33 mouse cellular contexts compared by ENCODE assay signal in genomic region chr8:45028081-45028497, GRCm38 (mm10). TPM values are rescaled to one million over a fixed set of nuclear protein-coding genes. Genes with fewer than 3 reads are reported as not detected.
DNase-seq lines count a peak whose midpoint lies in the region; ATAC-seq and TF ChIP-seq lines count a peak whose summit lies in the region.
"Had no signal": no experiment of that assay in that cellular context is flagged by ENCODE, and none has a peak within 500 bp of the region (broad histone marks: within the 10 kb centered on the region; RNA-seq: fewer than 3 reads in every experiment).

No protein-coding gene starts in this region.

- DNase-seq in cerebellum, adult 18-20 months = peak; percentile 45 to 48
- peak; percentile 26 for DNase-seq in left cerebral cortex, postnatal 4 days
- DNase-seq in left cerebral cortex, postnatal 36 days (ENCODE audit: low spot score in 2 of 2) = no peak
- peak; percentile 63 for DNase-seq in forelimb bud, embryonic 11.5 days (ENCODE audit: low read depth, low spot score)
- peak; percentile 59 for DNase-seq in limb, embryonic 14.5 days (ENCODE audit: low spot score)
- no peak for DNase-seq in urinary bladder, adult 2 months (ENCODE audit: low spot score)
- DNase-seq in gastrocnemius, postnatal 14 days = no peak
- DNase-seq: adrenal gland, postnatal 25 days; gastrocnemius, postnatal 25 days; heart, adult 18-20 months; heart, postnatal 4 days; kidney, adult 11 months; kidney, postnatal 14 days; layer of hippocampus, adult 9-11 months; lung, embryonic 14.5 days; lung, postnatal 14 days; midbrain, embryonic 14.5 days had no signal

- H3K36me3 ChIP-seq in limb, embryonic 14.5 days (ENCODE audit: control insufficient read depth, insufficient read depth, low read length) = peaks cover 87% of the 10 kb centered on the region

- WGBS in limb, embryonic 14.5 days = 15% methylated on average over 6 of the region's 6 CpGs

- H3K9ac ChIP-seq in limb, embryonic 14.5 days (ENCODE audit: low read depth, low read length, severe bottlenecking) = no peak overlapping the region
- H3K9ac ChIP-seq: hindbrain, embryonic 13.5 days; liver, embryonic 15.5 days; lung, embryonic 14.5 days had no signal

- peaks cover 20% of the 10 kb centered on the region; the same call in 1 of the 2 replicates for H3K9me3 ChIP-seq in limb, embryonic 14.5 days (ENCODE audit: control insufficient read depth, low read length)

- no peaks in the 10 kb centered on the region for H3K4me1 ChIP-seq in limb, embryonic 14.5 days (ENCODE audit: control insufficient read depth, insufficient read depth, low read length)
- H3K4me1 ChIP-seq: forebrain, embryonic 10.5 days; hindbrain, embryonic 13.5 days; liver, embryonic 15.5 days had no signal

- no peak overlapping the region for H3K4me2 ChIP-seq in limb, embryonic 14.5 days (replicated peaks; ENCODE audit: low read depth, low read length, severe bottlenecking)
- H3K4me2 ChIP-seq: heart, embryonic 11.5 days; hindbrain, embryonic 13.5 days; liver, embryonic 15.5 days; lung, embryonic 14.5 days had no signal

- H3K27me3 ChIP-seq in limb, embryonic 14.5 days (ENCODE audit: control insufficient read depth, insufficient read depth, low read length) = no peaks in the 10 kb centered on the region
- H3K27me3 ChIP-seq: hindbrain, embryonic 13.5 days; liver, embryonic 15.5 days; Patski had no signal

- H3K4me3 ChIP-seq in limb, embryonic 14.5 days (replicated peaks; ENCODE audit: low read length) = no peak overlapping the region
- H3K4me3 ChIP-seq: forebrain, embryonic 10.5 days; hindbrain, embryonic 13.5 days; liver, embryonic 15.5 days had no signal

- no peak for ATAC-seq in cerebellum, adult (ENCODE audit: insufficient number of reproducible peaks, low FRiP score, low TSS enrichment)
- ATAC-seq in limb, embryonic 14.5 days (ENCODE audit: low FRiP score, low read depth) = peak; percentile 58
- ATAC-seq: forebrain, embryonic 16.5 days; Patski had no signal

- H3K27ac ChIP-seq in limb, embryonic 14.5 days (replicated peaks; ENCODE audit: low read depth, low read length) = no peak overlapping the region
- H3K27ac ChIP-seq: forebrain, embryonic 10.5 days; hindbrain, embryonic 13.5 days; liver, embryonic 15.5 days had no signal

- TF ChIP-seq POLR2A in limb, embryonic 14.5 days (IDR thresholded peaks at IDR 0.05; ENCODE audit: borderline replicate concordance, extremely low read depth, insufficient read depth, insufficient read length) = no peak

- intact Hi-C loops in left cerebral cortex, postnatal 4 days (cut with DNase I) = no loop called here
- intact Hi-C loops in left cerebral cortex, postnatal 36 days (cut with DNase I) = no loop called here
- intact Hi-C loops in gastrocnemius, postnatal 14 days (cut with DNase I; ENCODE audit: low total_unique reads) = no loop called here

RNA-seq across cellular contexts. Expression of gene Mtnr1a, which starts 40.8 kb away (rescaled TPM):
- not detected for total RNA-seq in left cerebral cortex, postnatal 4 days (2021)
- not detected for total RNA-seq in left cerebral cortex, postnatal 36 days (2021)
- polyA plus RNA-seq in limb, embryonic 14.5 days (2012; rRNA removed) = 0.26 and 0.36 TPM in 2 replicates
- polyA plus RNA-seq in limb, embryonic 14.5 days (2014; fragmentation: Nextera tagmentation; extraction: Ambion mirVana) = 0.12 TPM in 1 of 2 replicates, not detected in the other
- not detected in 2 replicates for polyA plus RNA-seq in urinary bladder, adult 2 months (2012; rRNA removed)
- total RNA-seq in gastrocnemius, postnatal 14 days (2021) = not detected
- total RNA-seq: adrenal gland, adult 18-20 months; adrenal gland, postnatal 25 days; gastrocnemius, postnatal 25 days; heart, adult 18-20 months; heart, postnatal 4 days; left cerebral cortex, postnatal 10 days; MEL; monocyte, adult 5-6 weeks had no signal
- polyA plus RNA-seq: embryonic facial prominence, embryonic 11.5 days; heart, embryonic 11.5 days; heart, embryonic 16.5 days; kidney, embryonic 14.5 days; liver, embryonic 15.5 days; Patski; stomach, embryonic 14.5 days; thymus, postnatal 0 days had no signal

Comparison
In these comparisons a context has a peak if more than half of its experiments do, and no peak if none do; other contexts are left out.
1. DNase-seq: peak in cerebellum, adult 18-20 months (2 of 2), left cerebral cortex, postnatal 4 days (single experiment), forelimb bud, embryonic 11.5 days (single experiment) and limb, embryonic 14.5 days (single experiment); none in left cerebral cortex, postnatal 36 days (0 of 2), urinary bladder, adult 2 months (single experiment) and gastrocnemius, postnatal 14 days (single experiment).